Mouse (Mus musculus) myocyte (in vitro differentiated cells): ENCODE measurements around the gene Polr3b.

Experiments used
- CEBPB ChIP-seq: IDR thresholded peaks from 2 replicates; pipeline ENCODE4 v1.6.1; 2011; ENCODE audit warnings: mild to moderate bottlenecking, moderate library complexity; ENCODE audit not compliant: poor library complexity, insufficient read depth, severe bottlenecking
- E2F4 ChIP-seq: IDR thresholded peaks from one replicate; pipeline ENCODE4 v1.6.1; 2011; ENCODE audit warnings: mild to moderate bottlenecking, control low read depth, moderate library complexity; ENCODE audit not compliant: insufficient read depth
- MAX ChIP-seq: IDR thresholded peaks from one replicate; pipeline ENCODE4 v1.6.1; 2011; ENCODE audit warnings: low read depth, mild to moderate bottlenecking, control low read depth
- POLR2A ChIP-seq: IDR thresholded peaks from one replicate; pipeline ENCODE4 v1.6.1; 2011; ENCODE audit warnings: low read depth, mild to moderate bottlenecking, control low read depth, moderate library complexity; ENCODE audit not compliant: insufficient read length
- POLR2AphosphoS2 ChIP-seq: IDR thresholded peaks from one replicate; pipeline ENCODE4 v1.6.1; 2011; ENCODE audit warnings: low read depth, control low read depth; ENCODE audit not compliant: insufficient read length
- TCF3 ChIP-seq: IDR thresholded peaks from one replicate; pipeline ENCODE4 v1.6.1; 2011; ENCODE audit warnings: low read depth, control low read depth; ENCODE audit not compliant: insufficient read length
- USF1 ChIP-seq: IDR thresholded peaks from one replicate; pipeline ENCODE4 v1.6.1; 2011; ENCODE audit warnings: low read depth, mild to moderate bottlenecking, control low read depth, moderate library complexity

GRCm38 (mm10) chr10:84760118-84761111 lies 138.3 kb downstream of the Polr3b start:
- no peak for TF ChIP-seq POLR2A
- no peak for TF ChIP-seq E2F4
- TF ChIP-seq TCF3, result no peak
- no peak for TF ChIP-seq USF1
- no peak for TF ChIP-seq MAX
- TF ChIP-seq POLR2AphosphoS2, result no peak
- TF ChIP-seq CEBPB, result no peak
